Mouse (Mus musculus): ENCODE data around the gene Phospho2. TPM values are rescaled to one million over a fixed set of nuclear protein-coding genes. Genes with fewer than 3 reads are reported as not detected.
A peak's percentile ranks its signal among the peaks of the same experiment; 100 is the strongest.

The Phospho2 gene
- total and polyA plus RNA-seq, 2 experiments = 29.6 to 36.0 TPM

- WGBS = 54% methylated on average over 6 of the region's 6 CpGs
Observed at GRCm38 (mm10) chr2:69840261-69840660, 50.8 kb downstream of the Phospho2 start.

GRCm38 (mm10) chr2:69849215-69849614 lies 59.8 kb downstream of the Phospho2 start:
- TF ChIP-seq CTCF (IDR thresholded peaks at IDR 0.05; ENCODE audit: low read depth, low read length) (no peak), POLR2A (IDR thresholded peaks at IDR 0.05; ENCODE audit: extremely low read depth, insufficient read depth, low read length) (no peak)
- Histone ChIP-seq H3K4me1 (ENCODE audit: control insufficient read depth, insufficient read depth, low read length) (no peaks in the 10 kb centered on the region), H3K27ac (replicated peaks; ENCODE audit: insufficient read depth, low read depth, low read length) (no peak overlapping the region), H3K4me3 (ENCODE audit: insufficient read depth, low read depth, low read length) (no peak overlapping the region), H3K36me3 (ENCODE audit: control insufficient read depth, insufficient read depth, low read length) (no peaks in the 10 kb centered on the region), H3K27me3 (ENCODE audit: control insufficient read depth, insufficient read depth, low read length) (no peaks in the 10 kb centered on the region), H3K9ac (ENCODE audit: low read depth, low read length) (no peak overlapping the region), H3K79me2 (ENCODE audit: control insufficient read depth, insufficient read depth, low read length) (no peaks in the 10 kb centered on the region)
- WGBS = 66% methylated on average over 6 of the region's 6 CpGs
- peak; percentile 15 for DNase-seq (ENCODE audit: extremely low read depth, low read depth, low spot score)

More at GRCm38 (mm10) chr2:69840261-69840660, 50.8 kb downstream of the Phospho2 start:
- H3K4me3 ChIP-seq (ENCODE audit: insufficient read depth, low read depth, low read length) = no peak overlapping the region
- no peaks in the 10 kb centered on the region for H3K27me3 ChIP-seq (ENCODE audit: control insufficient read depth, insufficient read depth, low read length)
- no peak overlapping the region for H3K27ac ChIP-seq (replicated peaks; ENCODE audit: insufficient read depth, low read depth, low read length)
- DNase-seq (ENCODE audit: extremely low read depth, low read depth, low spot score) = no peak
- H3K9ac ChIP-seq (ENCODE audit: low read depth, low read length) = no peak overlapping the region
- H3K36me3 ChIP-seq (ENCODE audit: control insufficient read depth, insufficient read depth, low read length) = no peaks in the 10 kb centered on the region
- TF ChIP-seq CTCF (IDR thresholded peaks at IDR 0.05; ENCODE audit: low read depth, low read length) (no peak), POLR2A (IDR thresholded peaks at IDR 0.05; ENCODE audit: extremely low read depth, insufficient read depth, low read length) (no peak)
- H3K4me1 ChIP-seq (ENCODE audit: control insufficient read depth, insufficient read depth, low read length) = no peaks in the 10 kb centered on the region
- no peaks in the 10 kb centered on the region for H3K79me2 ChIP-seq (ENCODE audit: control insufficient read depth, insufficient read depth, low read length)

Other genes with a start within 250 kb of the Phospho2 start
- gene Lrp2, start 203.6 kb upstream of the Phospho2 start, total RNA-seq (2014; rRNA removed) = 0.09 and 0.20 TPM in 2 replicates
- gene Lrp2, start 203.6 kb upstream of the Phospho2 start, polyA plus RNA-seq (2012; rRNA removed) = 0.02 and 0.04 TPM in 2 replicates
- 2.6 and 4.5 TPM in 2 replicates for gene Bbs5, start 142.5 kb upstream of the Phospho2 start, total RNA-seq (2014; rRNA removed)
- 0.49 and 1.1 TPM in 2 replicates for gene Bbs5, start 142.5 kb upstream of the Phospho2 start, polyA plus RNA-seq (2012; rRNA removed)
- 0.20 and 0.37 TPM in 2 replicates for gene Klhl41, start 119.5 kb upstream of the Phospho2 start, total RNA-seq (2014; rRNA removed)
- gene Klhl41, start 119.5 kb upstream of the Phospho2 start, polyA plus RNA-seq (2012; rRNA removed) = 0.02 and 0.06 TPM in 2 replicates
- gene Fastkd1, start 76.1 kb upstream of the Phospho2 start, total RNA-seq (2014; rRNA removed) = 14.4 TPM in 2 replicates
- gene Fastkd1, start 76.1 kb upstream of the Phospho2 start, polyA plus RNA-seq (2012; rRNA removed) = 6.5 and 6.8 TPM in 2 replicates
- gene Ppig, start 67.1 kb upstream of the Phospho2 start, total RNA-seq (2014; rRNA removed) = 9.3 and 9.7 TPM in 2 replicates
- gene Ppig, start 67.1 kb upstream of the Phospho2 start, polyA plus RNA-seq (2012; rRNA removed) = 0.91 and 1.3 TPM in 2 replicates
- gene Ccdc173, start within 50 bp of the Phospho2 start, total RNA-seq (2014; rRNA removed) = 0.13 and 0.37 TPM in 2 replicates
- not detected in 2 replicates for gene Ccdc173, start within 50 bp of the Phospho2 start, polyA plus RNA-seq (2012; rRNA removed)
- 1.5 and 2.3 TPM in 2 replicates for gene Klhl23, start 32.3 kb downstream of the Phospho2 start, total RNA-seq (2014; rRNA removed)
- gene Klhl23, start 32.3 kb downstream of the Phospho2 start, polyA plus RNA-seq (2012; rRNA removed) = 0.22 and 0.46 TPM in 2 replicates
- 20.9 and 40.3 TPM in 2 replicates for gene Ssb, start 71.9 kb downstream of the Phospho2 start, total RNA-seq (2014; rRNA removed)
- gene Ssb, start 71.9 kb downstream of the Phospho2 start, polyA plus RNA-seq (2012; rRNA removed) = 1.5 and 1.8 TPM in 2 replicates
- gene Mettl5, start 96.0 kb downstream of the Phospho2 start, total RNA-seq (2014; rRNA removed) = 10.7 and 14.7 TPM in 2 replicates
- 7.9 and 9.7 TPM in 2 replicates for gene Mettl5, start 96.0 kb downstream of the Phospho2 start, polyA plus RNA-seq (2012; rRNA removed)
- gene Ubr3, start 107.6 kb downstream of the Phospho2 start, total RNA-seq (2014; rRNA removed) = 63.0 and 65.2 TPM in 2 replicates
- gene Ubr3, start 107.6 kb downstream of the Phospho2 start, polyA plus RNA-seq (2012; rRNA removed) = 12.0 and 12.8 TPM in 2 replicates
- not detected in 2 replicates for gene Myo3b, start 249.5 kb downstream of the Phospho2 start, total RNA-seq (2014; rRNA removed)
- not detected in 2 replicates for gene Myo3b, start 249.5 kb downstream of the Phospho2 start, polyA plus RNA-seq (2012; rRNA removed)